Mouse (Mus musculus): ENCODE results near the gene Tmem211. TPM values are rescaled to one million over a fixed set of nuclear protein-coding genes. Genes with fewer than 3 reads are reported as not detected.

The Tmem211 gene
- polyA plus RNA-seq, 1 experiment from 2014 or later, result not detected

DNA sequence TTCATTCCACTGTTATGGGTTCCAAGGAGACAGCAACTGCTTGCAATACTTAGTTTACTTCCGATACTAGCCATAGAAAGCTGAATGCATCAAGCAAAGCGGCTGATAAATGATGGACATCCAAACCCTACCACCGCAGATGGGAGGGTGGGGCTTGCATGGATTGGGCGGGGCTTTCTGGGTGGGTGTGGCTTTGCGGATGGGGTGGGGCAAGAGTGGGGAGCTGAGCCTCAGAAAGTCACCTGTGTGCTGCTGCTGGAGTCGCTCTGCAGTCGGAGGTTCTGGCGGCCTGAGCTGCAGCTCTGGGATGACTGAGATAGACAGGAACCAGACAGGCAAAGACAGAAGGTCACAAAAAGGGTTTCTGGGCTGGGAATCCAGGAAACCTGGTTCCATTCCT, 38.9 kb downstream of the Tmem211 start:
- no peaks in the 10 kb centered on the region for H3K27me3 ChIP-seq
- ATAC-seq (no peak), DNase-seq (ENCODE audit: low read depth, low spot score) (no peak)
- TF ChIP-seq CTCF (IDR thresholded peaks at IDR 0.05), result no peak
- in situ Hi-C loops (cut with MboI; ENCODE audit: low pct_unique_long_range_greater_than_20kb), result no loop called here
- POLR2A ChIA-PET, result no interaction called here
- CTCF ChIA-PET, result no interaction called here

DNA sequence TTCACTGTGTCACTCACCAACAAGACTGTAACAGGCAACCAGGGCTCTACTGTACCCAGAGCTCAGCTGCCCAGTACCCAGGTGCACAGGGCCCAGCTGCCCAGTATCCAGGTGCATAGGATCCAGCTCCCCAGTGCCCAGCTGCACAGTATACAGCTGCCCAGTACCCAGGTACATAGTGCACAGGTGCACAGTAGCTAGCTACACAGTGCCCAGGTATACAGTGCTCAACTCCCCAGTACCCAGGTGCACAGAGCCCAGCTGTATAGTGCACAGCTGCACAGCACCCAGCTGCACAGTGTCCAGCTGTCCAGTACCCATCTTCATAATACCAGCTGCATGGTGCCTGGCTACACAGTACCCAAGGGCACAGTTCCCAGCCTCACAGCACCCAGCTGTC, 41.5 kb downstream of the Tmem211 start:
- ATAC-seq (no peak), DNase-seq (ENCODE audit: low read depth, low spot score) (no peak)
- ChIA-PET POLR2A (interaction anchor here (0.5 kb wide), 1 partner anchor 14 kb away, joined by 4 read pairs; no protein-coding TSS in a partner anchor), CTCF (interaction anchor here (1.4 kb wide), 1 partner anchor 8 kb away, joined by 3 read pairs; no protein-coding TSS in a partner anchor)
- in situ Hi-C loops (cut with MboI; ENCODE audit: low pct_unique_long_range_greater_than_20kb), result no loop called here
- no peak for TF ChIP-seq CTCF (IDR thresholded peaks at IDR 0.05)
- no peaks in the 10 kb centered on the region for H3K27me3 ChIP-seq

DNA sequence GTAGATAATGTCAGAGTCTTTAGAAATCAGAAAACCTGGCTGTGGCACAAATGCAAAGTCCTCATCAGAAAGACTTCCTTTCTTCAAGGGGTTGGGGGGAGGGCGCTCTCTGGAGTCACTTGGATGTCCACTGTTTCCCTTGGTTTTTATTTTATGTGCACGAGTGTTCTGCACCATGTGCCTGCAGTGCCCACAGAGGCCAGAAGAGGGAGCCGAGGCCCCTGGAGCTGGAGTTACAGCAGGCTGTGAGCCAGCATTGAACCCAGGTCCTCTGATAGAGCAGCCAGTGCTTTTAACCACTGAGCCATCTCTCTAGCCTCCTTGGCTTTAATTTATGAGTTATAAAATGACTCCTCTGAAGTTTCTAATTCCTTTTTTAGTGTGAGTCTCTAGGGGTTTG, 43.3 kb downstream of the Tmem211 start:
- ChIA-PET CTCF (no interaction called here), POLR2A (no interaction called here)
- no peaks in the 10 kb centered on the region for H3K27me3 ChIP-seq
- DNase-seq (ENCODE audit: low read depth, low spot score) (no peak), ATAC-seq (no peak)
- in situ Hi-C loops (cut with MboI; ENCODE audit: low pct_unique_long_range_greater_than_20kb), result no loop called here
- no peak for TF ChIP-seq CTCF (IDR thresholded peaks at IDR 0.05)

DNA sequence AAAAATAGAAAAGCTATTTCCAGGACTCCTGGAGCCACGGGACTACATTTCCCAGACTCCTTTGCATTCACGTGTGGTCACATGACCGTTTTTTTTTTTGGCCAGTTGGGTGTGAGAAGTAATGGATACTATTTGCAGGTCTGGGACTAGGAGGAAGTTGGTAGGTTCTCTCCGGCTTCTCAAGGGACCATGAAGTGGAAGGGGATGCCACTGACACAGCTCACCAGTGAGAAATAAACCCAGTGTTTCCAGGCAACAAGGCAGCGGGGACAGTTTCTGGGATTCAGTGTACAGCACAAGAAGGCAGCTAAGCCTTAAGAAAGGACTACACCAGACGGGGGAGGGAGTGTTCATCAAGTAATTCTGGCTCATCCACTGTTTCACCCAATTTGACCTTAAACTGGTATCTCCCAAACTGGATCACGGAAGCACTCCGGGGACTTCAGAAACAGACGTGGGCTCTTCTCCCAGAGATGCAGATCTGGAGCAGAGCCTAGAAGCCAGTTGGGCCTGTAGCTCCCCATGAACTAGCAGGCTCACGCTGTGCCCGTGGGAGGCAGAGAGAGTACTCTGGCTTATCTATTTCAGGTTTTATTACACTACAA, 44.6 kb downstream of the Tmem211 start:
- ChIA-PET CTCF (no interaction called here), POLR2A (no interaction called here)
- no peak for DNase-seq (ENCODE audit: low read depth, low spot score)
- H3K27me3 ChIP-seq, result peaks cover 8% of the 10 kb centered on the region
- ATAC-seq, result no peak
- in situ Hi-C loops (cut with MboI; ENCODE audit: low pct_unique_long_range_greater_than_20kb), result no loop called here
- TF ChIP-seq CTCF (IDR thresholded peaks at IDR 0.05), result no peak

DNA sequence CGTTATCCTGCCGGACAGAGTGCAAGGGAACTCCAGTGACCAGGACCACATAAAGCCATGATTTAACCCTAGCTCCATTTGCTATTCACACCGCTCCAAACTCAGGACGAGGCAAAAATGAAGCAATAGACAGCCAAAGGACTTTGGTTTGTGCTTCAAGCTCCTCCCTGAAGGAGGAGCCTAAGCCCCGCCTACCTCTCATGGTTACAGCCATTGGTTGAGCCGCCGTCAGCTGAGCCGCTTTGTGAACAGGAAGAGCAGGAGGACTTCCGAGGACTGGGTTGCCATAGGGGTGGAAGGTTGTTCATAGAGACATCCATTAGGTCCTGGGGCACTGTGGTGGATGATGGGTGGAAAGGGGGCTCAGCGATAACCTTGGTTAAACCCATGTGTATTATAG, 49.1 kb downstream of the Tmem211 start:
- ChIA-PET POLR2A (no interaction called here), CTCF (no interaction called here)
- H3K27me3 ChIP-seq, result peaks cover 8% of the 10 kb centered on the region
- TF ChIP-seq CTCF (IDR thresholded peaks at IDR 0.05), result no peak
- DNase-seq (ENCODE audit: low read depth, low spot score) (no peak), ATAC-seq (no peak)
- in situ Hi-C loops (cut with MboI; ENCODE audit: low pct_unique_long_range_greater_than_20kb), result no loop called here

DNA sequence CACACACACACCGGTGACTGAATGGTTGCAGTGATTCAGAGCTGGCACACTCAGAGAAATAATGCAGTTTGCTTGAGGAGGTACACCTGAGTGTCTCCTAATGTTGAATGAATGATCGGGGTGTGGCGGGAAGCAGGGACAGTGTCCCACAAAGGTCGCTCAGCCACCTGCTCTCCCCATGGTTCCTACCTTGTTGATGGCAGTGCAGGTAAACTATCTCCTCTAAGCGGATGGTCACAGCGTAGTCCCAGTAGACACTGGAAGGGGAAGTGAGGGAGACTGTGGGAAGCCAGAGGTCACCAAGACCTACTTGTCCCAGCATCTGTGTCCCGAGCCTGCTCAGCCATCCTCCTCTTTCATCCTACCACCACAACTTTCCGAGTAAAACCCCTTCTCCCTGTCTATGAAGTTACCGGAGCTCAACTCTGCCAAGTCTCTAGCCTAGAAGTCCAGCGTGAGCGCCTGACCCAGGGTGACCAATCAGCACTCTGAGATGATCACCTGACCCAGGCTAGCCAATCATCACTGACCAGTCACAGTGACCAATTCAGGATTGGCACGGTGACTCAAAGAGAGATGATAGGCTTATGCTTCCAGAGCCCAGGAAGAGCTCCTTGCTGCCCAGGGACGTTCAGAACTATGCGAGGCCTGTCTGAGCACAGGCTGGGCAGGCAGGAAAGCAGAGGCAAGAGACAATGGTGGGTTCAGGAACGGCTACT, 53.6 kb downstream of the Tmem211 start:
- ChIA-PET CTCF (no interaction called here), POLR2A (no interaction called here)
- in situ Hi-C loops (cut with MboI; ENCODE audit: low pct_unique_long_range_greater_than_20kb), result no loop called here
- ATAC-seq, result no peak
- no peak for DNase-seq (ENCODE audit: low read depth, low spot score)
- H3K27me3 ChIP-seq, result peaks cover 17% of the 10 kb centered on the region
- no peak for TF ChIP-seq CTCF (IDR thresholded peaks at IDR 0.05)

DNA sequence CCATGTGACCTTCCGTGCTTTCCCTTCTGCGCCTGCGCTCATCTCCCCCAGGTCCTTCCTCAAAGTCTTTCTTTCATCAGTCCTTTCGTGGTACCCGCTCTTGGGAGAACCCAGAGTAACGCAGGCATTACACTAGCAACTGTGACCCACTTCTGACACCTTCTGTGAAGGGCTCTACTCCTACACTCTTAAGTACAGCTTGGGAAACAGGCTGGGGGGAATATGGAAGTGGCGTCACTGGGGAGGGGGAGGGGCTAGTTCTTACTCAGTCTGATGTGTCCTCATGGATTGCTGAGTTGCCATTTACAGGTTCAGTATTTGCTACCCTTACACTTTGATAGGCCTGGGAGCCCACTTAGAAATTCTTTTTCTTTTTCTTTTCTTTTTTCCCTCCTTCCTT, 54.8 kb downstream of the Tmem211 start:
- DNase-seq (ENCODE audit: low read depth, low spot score) (no peak), ATAC-seq (no peak)
- peaks cover 10% of the 10 kb centered on the region for H3K27me3 ChIP-seq
- TF ChIP-seq CTCF (IDR thresholded peaks at IDR 0.05), result no peak
- POLR2A ChIA-PET, result no interaction called here
- CTCF ChIA-PET, result no interaction called here
- in situ Hi-C loops (cut with MboI; ENCODE audit: low pct_unique_long_range_greater_than_20kb), result no loop called here

DNA sequence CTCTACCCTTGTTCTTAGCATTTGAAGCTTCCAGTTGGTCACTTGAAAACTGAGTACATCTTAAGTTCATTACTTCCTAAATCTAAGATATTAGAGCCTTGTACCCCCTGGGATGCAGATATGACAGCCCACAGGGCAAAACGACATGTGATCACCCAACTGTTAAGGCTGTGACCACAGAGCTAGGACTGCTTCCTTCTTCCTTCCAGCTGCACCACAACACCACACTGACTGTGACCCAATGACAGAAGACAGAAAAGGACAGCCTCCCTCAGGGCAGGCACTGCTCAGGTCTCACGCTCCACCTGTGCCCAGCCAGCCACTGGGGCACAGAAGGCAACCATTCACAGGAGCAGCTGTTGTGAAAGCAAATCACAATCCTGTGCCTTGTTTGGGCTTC, 57.0 kb downstream of the Tmem211 start:
- ChIA-PET POLR2A (no interaction called here), CTCF (no interaction called here)
- DNase-seq (ENCODE audit: low read depth, low spot score) (no peak), ATAC-seq (no peak)
- in situ Hi-C loops (cut with MboI; ENCODE audit: low pct_unique_long_range_greater_than_20kb), result no loop called here
- peaks cover 14% of the 10 kb centered on the region for H3K27me3 ChIP-seq
- no peak for TF ChIP-seq CTCF (IDR thresholded peaks at IDR 0.05)

DNA sequence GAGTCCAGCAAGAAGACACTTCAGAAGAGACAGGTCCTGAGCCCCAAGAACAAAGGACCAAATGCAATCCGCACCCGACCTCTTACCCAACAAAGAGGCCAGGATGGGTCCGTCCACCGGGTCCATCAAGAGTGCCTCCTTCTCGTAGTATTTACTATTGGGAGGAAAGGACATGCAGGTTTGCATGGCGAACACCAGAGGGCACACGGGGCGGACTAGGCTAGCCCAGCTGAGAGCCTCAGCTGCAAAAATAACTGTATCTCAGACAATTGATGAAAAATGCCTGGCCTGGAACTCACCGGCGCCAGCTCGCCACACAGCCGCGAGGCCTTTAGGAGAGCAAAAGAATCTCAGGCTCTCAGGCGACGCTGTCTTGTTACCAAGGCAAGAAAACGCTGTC, 58.8 kb downstream of the Tmem211 start:
- ChIA-PET CTCF (no interaction called here), POLR2A (no interaction called here)
- no peak for ATAC-seq
- in situ Hi-C loops (cut with MboI; ENCODE audit: low pct_unique_long_range_greater_than_20kb), result no loop called here
- peaks cover 14% of the 10 kb centered on the region for H3K27me3 ChIP-seq
- DNase-seq (ENCODE audit: low read depth, low spot score), result no peak
- no peak for TF ChIP-seq CTCF (IDR thresholded peaks at IDR 0.05)

DNA sequence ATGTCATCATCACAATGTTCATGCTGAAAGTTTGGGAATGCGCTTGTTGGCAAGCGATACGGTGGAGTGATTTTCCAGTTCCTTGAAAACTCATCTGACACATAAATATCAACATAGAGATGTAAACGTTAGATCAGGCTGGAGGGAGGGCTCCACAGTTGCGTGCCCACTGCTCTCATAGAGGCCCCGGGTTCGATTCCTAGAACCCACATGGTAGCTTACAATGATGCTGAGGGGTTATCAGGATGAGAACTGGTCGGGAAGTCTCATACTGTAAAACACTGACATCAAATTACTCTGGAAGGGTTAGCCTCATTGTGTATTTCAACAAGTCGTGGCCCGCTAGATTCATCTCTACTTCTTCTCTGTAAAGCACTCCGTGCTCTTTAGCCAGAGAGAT, 59.3 kb downstream of the Tmem211 start:
- ATAC-seq (no peak), DNase-seq (ENCODE audit: low read depth, low spot score) (no peak)
- in situ Hi-C loops (cut with MboI; ENCODE audit: low pct_unique_long_range_greater_than_20kb), result no loop called here
- TF ChIP-seq CTCF (IDR thresholded peaks at IDR 0.05), result no peak
- peaks cover 14% of the 10 kb centered on the region for H3K27me3 ChIP-seq
- POLR2A ChIA-PET, result no interaction called here
- CTCF ChIA-PET, result no interaction called here

DNA sequence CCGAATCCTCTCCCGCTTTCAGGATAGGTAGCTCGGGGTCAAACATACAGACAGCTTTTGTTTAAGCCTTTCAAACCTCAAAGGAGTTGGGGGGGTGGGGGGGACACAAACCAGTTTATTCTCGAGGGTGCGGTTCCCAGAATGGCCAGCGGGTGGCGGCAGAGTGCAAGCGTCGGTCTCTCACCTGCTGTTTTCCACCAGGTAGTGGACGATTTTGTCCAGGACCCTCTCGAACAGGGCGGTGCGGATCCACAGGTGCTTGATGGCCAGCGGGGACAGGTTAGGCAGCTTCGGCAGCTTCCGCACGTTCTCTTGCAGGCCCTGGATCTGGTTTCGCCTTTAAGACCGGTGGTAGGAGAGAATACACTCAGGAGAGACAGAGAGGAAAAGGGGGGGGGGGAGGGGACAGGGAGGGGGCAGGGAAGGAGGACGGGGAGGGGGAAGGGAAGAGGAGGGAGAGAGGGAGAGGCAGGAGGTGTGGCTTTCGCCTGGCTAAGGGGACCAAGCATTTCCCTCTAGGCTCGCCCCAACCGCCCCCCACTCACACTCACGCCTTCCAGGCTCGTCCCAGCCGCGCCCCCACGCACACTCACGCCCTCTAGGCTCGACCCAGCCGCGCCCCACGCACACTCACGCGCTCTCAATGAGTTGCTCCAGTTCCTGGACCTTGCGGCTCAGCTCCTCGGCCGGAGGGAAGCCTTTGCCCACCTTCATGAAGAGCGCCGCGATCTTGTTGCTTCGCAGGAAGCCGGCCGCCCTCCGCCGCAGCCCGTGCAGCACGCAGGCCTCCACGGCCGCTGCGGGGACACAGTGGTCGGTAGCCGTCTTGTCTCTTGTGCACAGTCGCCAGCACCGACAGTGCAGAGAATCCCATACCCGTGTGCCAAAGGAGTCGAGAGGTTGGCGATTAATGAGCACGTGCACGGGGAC, 60.1 kb downstream of the Tmem211 start:
- TF ChIP-seq CTCF (IDR thresholded peaks at IDR 0.05), result no peak
- CTCF ChIA-PET, result no interaction called here
- POLR2A ChIA-PET, result no interaction called here
- ATAC-seq, result no peak
- DNase-seq (ENCODE audit: low read depth, low spot score), result no peak
- in situ Hi-C loops (cut with MboI; ENCODE audit: low pct_unique_long_range_greater_than_20kb), result no loop called here
- H3K27me3 ChIP-seq, result peaks cover 14% of the 10 kb centered on the region

Data from Patski (cell line).